Mouse (Mus musculus) C2C12 (cell line): ENCODE measurements around the gene Rho. TPM values are rescaled to one million over a fixed set of nuclear protein-coding genes. Genes with fewer than 3 reads are reported as not detected.

Experiments used
- polyA plus RNA-seq: library from polyadenylated mRNA; unstranded; fragments of >200 nt; fragmentation: generic; extraction: Trizol; gene quantifications from one replicate; pipeline ENCODE4 v1.2.1, GENCODE M21; 2012; ENCODE audit warnings: missing spikeins

The Rho gene
- polyA plus RNA-seq, 1 experiment, result 0.01 TPM

Other genes with a start within 250 kb of the Rho start
- not detected for gene Tmem40, start 169.3 kb upstream of the Rho start, polyA plus RNA-seq
- 8.2 TPM for gene Cand2, start 157.2 kb upstream of the Rho start, polyA plus RNA-seq
- gene Rpl32, start 123.0 kb upstream of the Rho start, polyA plus RNA-seq, result 5,589 TPM
- not detected for gene Efcab12, start 93.3 kb upstream of the Rho start, polyA plus RNA-seq
- 1.4 TPM for gene Mbd4, start 78.4 kb upstream of the Rho start, polyA plus RNA-seq
- gene Ift122, start 78.3 kb upstream of the Rho start, polyA plus RNA-seq, result 13.4 TPM
- not detected for gene H1foo, start 13.2 kb downstream of the Rho start, polyA plus RNA-seq
- 14.8 TPM for gene Plxnd1, start 63.3 kb downstream of the Rho start, polyA plus RNA-seq